Mouse (Mus musculus): ENCODE measurements around the gene Pclo.

GRCm38 (mm10) chr5:14700900-14701299 is 186.2 kb downstream of the Pclo start:
- TF ChIP-seq POLR2A (IDR thresholded peaks at IDR 0.05; ENCODE audit: borderline replicate concordance, insufficient read depth, low read length) (no peak), CTCF (IDR thresholded peaks at IDR 0.05; ENCODE audit: borderline replicate concordance, insufficient read depth, low read depth, low read length) (no peak)
